Mouse (Mus musculus) bone marrow macrophage, adult 2 months (primary cell): ENCODE measurements at regions not wholly inside any gene's neighbourhood (a gene's known extent, or its start where the extent isn't known, plus 50 kb on each side); places are given as distances from the start of the nearest gene placed in this dataset.

Experiments
- CTCF ChIP-seq: IDR thresholded peaks from 2 replicates; pipeline ENCODE4 v1.5.1; 2012; ENCODE audit warnings: low read depth, mild to moderate bottlenecking, low read length, moderate library complexity
- POLR2A ChIP-seq: IDR thresholded peaks from 2 replicates; pipeline ENCODE4 v1.6.1; 2012; ENCODE audit warnings: mild to moderate bottlenecking, low read depth, low read length, borderline replicate concordance

DNA sequence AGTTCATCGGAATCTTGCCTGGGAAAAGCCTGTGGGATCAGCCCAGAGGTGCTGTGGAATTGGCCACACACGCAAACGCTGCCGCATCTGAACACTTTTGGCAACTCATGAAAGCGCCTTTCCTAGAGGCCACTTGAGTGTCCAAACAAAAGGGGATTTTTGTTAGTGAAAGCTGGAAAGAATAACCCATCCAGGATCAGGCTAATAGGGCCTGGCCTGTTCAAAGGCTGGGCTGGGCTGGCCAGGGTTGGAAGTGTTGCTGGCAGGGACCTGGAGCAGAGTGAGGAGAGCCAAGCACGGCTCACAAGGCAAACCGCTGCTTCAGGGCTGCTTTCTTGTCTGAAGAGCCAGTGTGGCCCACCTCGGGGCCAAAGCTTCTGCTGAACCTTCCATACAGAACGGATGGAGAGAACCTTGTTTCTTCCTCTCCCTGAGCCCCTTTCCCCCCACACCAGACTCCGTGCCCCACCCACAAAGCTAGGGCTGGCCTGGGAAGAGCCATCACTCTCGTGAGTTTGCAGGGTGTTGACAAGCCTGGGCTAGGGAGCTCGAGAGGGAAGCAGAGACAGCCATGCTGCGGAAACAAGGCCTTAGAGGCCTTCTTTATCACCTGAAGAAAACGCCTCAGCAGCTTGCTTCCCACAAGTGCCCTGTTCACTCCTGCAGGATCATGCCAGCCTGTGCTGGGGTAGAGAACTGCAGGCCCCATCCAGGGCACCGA is 459.5 kb downstream of the Ccdc171 start:
- TF ChIP-seq CTCF: no peak
- TF ChIP-seq POLR2A: no peak
